Mouse (Mus musculus) neural tube, embryonic 13.5 days (tissue): ENCODE measurements around the gene Ppp1r10. TPM values are rescaled to one million over a fixed set of nuclear protein-coding genes. Genes with fewer than 3 reads are reported as not detected.
"Not testable (repeated sequence)": the region's sequence is repeated elsewhere in the genome, so short reads cannot be mapped to it uniquely, and the experiment has no call there.

Experiments used
- ATAC-seq: fragments of 200-750 bp; cut with Nextera tagmentation; 2 replicates; pipeline ENCODE4 v1.8.0; 2017; ENCODE audit warnings: low read depth, mild to moderate bottlenecking, moderate TSS enrichment, moderate library complexity
- H3K27ac ChIP-seq: fragments of 300-500 bp; sonication (generic); replicated peaks from 2 replicates; pipeline ENCODE4 v1.5.1; 2015; ENCODE audit warnings: moderate library complexity, mild to moderate bottlenecking, inconsistent platforms
- H3K27me3 ChIP-seq: fragments of 300-500 bp; sonication (generic); 2 replicates; pipeline ENCODE4 v1.6.1; 2015; ENCODE audit warnings: mild to moderate bottlenecking, inconsistent platforms
- H3K36me3 ChIP-seq: fragments of 300-500 bp; sonication (generic); 2 replicates; pipeline ENCODE4 v1.6.1; 2015; ENCODE audit warnings: mild to moderate bottlenecking, inconsistent platforms
- H3K4me1 ChIP-seq: fragments of 300-500 bp; sonication (generic); replicated peaks from 2 replicates; pipeline ENCODE4 v1.6.1; 2015; ENCODE audit warnings: inconsistent platforms
- H3K4me2 ChIP-seq: fragments of 300-500 bp; sonication (generic); 2 replicates; pipeline ENCODE4 v1.6.1; 2015; ENCODE audit warnings: inconsistent platforms, mild to moderate bottlenecking, moderate library complexity
- H3K4me3 ChIP-seq: fragments of 300-500 bp; sonication (generic); 2 replicates; pipeline ENCODE4 v1.5.1; 2015; ENCODE audit warnings: mild to moderate bottlenecking, inconsistent platforms
- H3K9ac ChIP-seq: fragments of 300-500 bp; sonication (generic); 2 replicates; pipeline ENCODE4 v1.6.1; 2015; ENCODE audit warnings: moderate library complexity, mild to moderate bottlenecking, inconsistent platforms
- H3K9me3 ChIP-seq: fragments of 300-500 bp; sonication (generic); 2 replicates; pipeline ENCODE4 v1.6.1; 2016; ENCODE audit warnings: inconsistent platforms
- WGBS: fragments of 180-500 bp; shearing (Covaris S2); methylation state at CpG from one replicate; pipeline ENCODE4 v1.1.7; 2015; 5-methylcytosine and 5-hydroxymethylcytosine counted together
- polyA plus RNA-seq: library from polyadenylated mRNA; unstranded; fragments of >200 nt; fragmentation: Nextera tagmentation; extraction: Ambion mirVana; gene quantifications from 2 replicates; pipeline ENCODE4 v1.2.1, GENCODE M21; 2015

Ppp1r10 gene
- polyA plus RNA-seq, 1 experiment from 2014 or later: 44.6 TPM

- not testable (repeated sequence) for H3K4me3 ChIP-seq, H3K9ac ChIP-seq, H3K4me1 ChIP-seq, H3K27me3 ChIP-seq, H3K4me2 ChIP-seq, H3K9me3 ChIP-seq, H3K27ac ChIP-seq
- H3K36me3 ChIP-seq: peaks cover 29% of the 10 kb centered on the region
- WGBS: 76% methylated on average over 3 of the region's 3 CpGs
- ATAC-seq: 0 out of 2 replicates have a peak, but pooled peaks have one; percentile 15
Measured at GRCm38 (mm10) chr17:35952559-35952958, 36.3 kb downstream of the Ppp1r10 start.

- Histone ChIP-seq H3K36me3 (peaks cover 50% of the 10 kb centered on the region), H3K27me3 (no peaks in the 10 kb centered on the region), H3K9ac (no peak overlapping the region), H3K27ac (no peak overlapping the region), H3K4me2 (no peak overlapping the region), H3K9me3 (no peaks in the 10 kb centered on the region), H3K4me1 (no peaks in the 10 kb centered on the region), H3K4me3 (no peak overlapping the region)
- 80% methylated on average over 8 of the region's 8 CpGs for WGBS
- no peak for ATAC-seq
Measured at GRCm38 (mm10) chr17:35954665-35955064, 38.4 kb downstream of the Ppp1r10 start.

- ATAC-seq: no peak
Measured at GRCm38 (mm10) chr17:35958533-35959223, 42.4 kb downstream of the Ppp1r10 start.

GRCm38 (mm10) chr17:35963279-35963678 lies 47.0 kb downstream of the Ppp1r10 start:
- no peak for ATAC-seq
- H3K9ac ChIP-seq: no peak overlapping the region
- H3K9me3 ChIP-seq: no peaks in the 10 kb centered on the region
- no peaks in the 10 kb centered on the region for H3K27me3 ChIP-seq
- H3K27ac ChIP-seq: no peak overlapping the region
- H3K36me3 ChIP-seq: peaks cover 84% of the 10 kb centered on the region
- no peak overlapping the region for H3K4me3 ChIP-seq
- 89% methylated on average over 10 of the region's 10 CpGs for WGBS
- peaks cover 14% of the 10 kb centered on the region for H3K4me1 ChIP-seq
- no peak overlapping the region for H3K4me2 ChIP-seq

More at GRCm38 (mm10) chr17:35958533-35959223, 42.4 kb downstream of the Ppp1r10 start:
- no peak overlapping the region for H3K4me2 ChIP-seq
- H3K27ac ChIP-seq: no peak overlapping the region
- no peaks in the 10 kb centered on the region for H3K9me3 ChIP-seq
- H3K27me3 ChIP-seq: no peaks in the 10 kb centered on the region
- H3K36me3 ChIP-seq: peaks cover 90% of the 10 kb centered on the region
- H3K4me1 ChIP-seq: no peaks in the 10 kb centered on the region
- H3K9ac ChIP-seq: no peak overlapping the region
- no peak overlapping the region for H3K4me3 ChIP-seq
- WGBS: 94% methylated on average over 15 of the region's 15 CpGs

- no peak overlapping the region for H3K27ac ChIP-seq
- no peak for ATAC-seq
- 0 out of 2 replicates have a peak overlapping the region, but pooled peaks have one; percentile 5 for H3K9ac ChIP-seq
- H3K36me3 ChIP-seq: peaks cover 47% of the 10 kb centered on the region
- peaks cover 29% of the 10 kb centered on the region for H3K4me1 ChIP-seq
- H3K4me3 ChIP-seq: no peak overlapping the region
- 88% methylated on average over 2 of the region's 2 CpGs for WGBS
- H3K27me3 ChIP-seq: no peaks in the 10 kb centered on the region
- no peak overlapping the region for H3K4me2 ChIP-seq
- H3K9me3 ChIP-seq: no peaks in the 10 kb centered on the region
Measured at GRCm38 (mm10) chr17:35967621-35968020, 51.4 kb downstream of the Ppp1r10 start.

- Histone ChIP-seq H3K36me3 (peaks cover 43% of the 10 kb centered on the region), H3K4me3 (peak within 1 kb of the TSS; percentile 70), H3K27ac (peak within 1 kb of the TSS; percentile 79), H3K4me1 (peaks cover 29% of the 10 kb centered on the region), H3K27me3 (no peaks in the 10 kb centered on the region), H3K4me2 (peak within 1 kb of the TSS; percentile 82), H3K9ac (peak within 1 kb of the TSS; percentile 77), H3K9me3 (no peaks in the 10 kb centered on the region)
- WGBS: under 1% methylated on average over 68 of the region's 68 CpGs
- peak; percentile 96 for ATAC-seq
Measured at GRCm38 (mm10) chr17:35969418-35970389, 53.5 kb downstream of the Ppp1r10 start, which contains the start of gene Abcf1. Gene Abcf1 (minus strand): TSS chr17:35969761.

- Histone ChIP-seq H3K4me1 (peaks cover 27% of the 10 kb centered on the region), H3K27me3 (no peaks in the 10 kb centered on the region), H3K4me3 (no peak overlapping the region), H3K9ac (no peak overlapping the region), H3K4me2 (no peak overlapping the region), H3K27ac (no peak overlapping the region), H3K36me3 (peaks cover 30% of the 10 kb centered on the region), H3K9me3 (no peaks in the 10 kb centered on the region)
- 72% methylated on average over 1 of the region's 1 CpGs for WGBS
- ATAC-seq: no peak
Measured at GRCm38 (mm10) chr17:35972131-35972530, 55.9 kb downstream of the Ppp1r10 start.

- H3K9ac ChIP-seq: peak overlapping the region; percentile 90
- peak overlapping the region; percentile 77 for H3K4me3 ChIP-seq
- peak; percentile 88 for ATAC-seq
- WGBS: under 1% methylated on average over 41 of the region's 41 CpGs
- peaks cover 26% of the 10 kb centered on the region for H3K4me1 ChIP-seq
- H3K36me3 ChIP-seq: peaks cover 42% of the 10 kb centered on the region
- H3K27ac ChIP-seq: peak overlapping the region; percentile 96
- peak overlapping the region; percentile 91 for H3K4me2 ChIP-seq
- no peaks in the 10 kb centered on the region for H3K27me3 ChIP-seq
- H3K9me3 ChIP-seq: no peaks in the 10 kb centered on the region
Measured at GRCm38 (mm10) chr17:35978811-35979400, 62.7 kb downstream of the Ppp1r10 start.

- Histone ChIP-seq H3K9ac (peak within 1 kb of the TSS; percentile 90), H3K4me3 (peak within 1 kb of the TSS; percentile 77), H3K27me3 (no peaks in the 10 kb centered on the region), H3K36me3 (peaks cover 40% of the 10 kb centered on the region), H3K4me2 (peak within 1 kb of the TSS; percentile 91), H3K9me3 (no peaks in the 10 kb centered on the region), H3K4me1 (peaks cover 26% of the 10 kb centered on the region), H3K27ac (peak within 1 kb of the TSS; percentile 96)
- under 1% methylated on average over 98 of the region's 109 CpGs for WGBS
- peak; percentile 79 for ATAC-seq
Measured at GRCm38 (mm10) chr17:35979401-35980362, 63.4 kb downstream of the Ppp1r10 start, which contains the start of the genes Gnl1 and Prr3. Gene Gnl1 (plus strand): TSS chr17:35979851. Gene Prr3 (minus strand): TSS chr17:35980236.

GRCm38 (mm10) chr17:35980363-35980754 lies 64.1 kb downstream of the Ppp1r10 start:
- Histone ChIP-seq H3K4me3 (peak overlapping the region; percentile 77), H3K36me3 (peaks cover 44% of the 10 kb centered on the region), H3K27me3 (no peaks in the 10 kb centered on the region), H3K9ac (peak overlapping the region; percentile 90), H3K4me2 (peak overlapping the region; percentile 91), H3K27ac (peak overlapping the region; percentile 96), H3K4me1 (peaks cover 26% of the 10 kb centered on the region), H3K9me3 (no peaks in the 10 kb centered on the region)
- peak; percentile 33 for ATAC-seq
- under 1% methylated on average over 29 of the region's 29 CpGs for WGBS

- 89% methylated on average over 9 of the region's 9 CpGs for WGBS
- Histone ChIP-seq H3K9me3 (no peaks in the 10 kb centered on the region), H3K9ac (peak overlapping the region; percentile 90; the same call in 1 of the 2 replicates), H3K4me1 (peaks cover 26% of the 10 kb centered on the region), H3K4me2 (peak overlapping the region; percentile 91; the same call in 1 of the 2 replicates), H3K4me3 (no peak overlapping the region; the same call in 1 of the 2 replicates), H3K27ac (no peak overlapping the region), H3K36me3 (peaks cover 54% of the 10 kb centered on the region), H3K27me3 (no peaks in the 10 kb centered on the region)
- ATAC-seq: no peak
Measured at GRCm38 (mm10) chr17:35981776-35982175, 65.5 kb downstream of the Ppp1r10 start.
